Comparison of ENCODE assay signal across 16 mouse cellular contexts in genomic region chr1:52296178-52296577, GRCm38 (mm10).
"Had no signal": no experiment of that assay in that cellular context is flagged by ENCODE, and none has a peak within 500 bp of the region (broad histone marks: within the 10 kb centered on the region; RNA-seq: fewer than 3 reads in every experiment).

No protein-coding gene starts in this region.

- DNase-seq: kidney, adult 8-10 months; kidney, postnatal 25 days; liver; liver, embryonic 13.5 days; liver, postnatal 0 days; lung, postnatal 14 days; retina, postnatal 1 day; thymus, adult 18-20 months; thymus, postnatal 14 days had no signal

- H3K27ac ChIP-seq: limb, embryonic 12.5 days; liver, embryonic 13.5 days; lung, embryonic 15.5 days; macrophage; midbrain, embryonic 15.5 days; neural tube, embryonic 12.5 days; stomach, postnatal 0 days had no signal

- H3K27me3 ChIP-seq: liver, embryonic 13.5 days; lung, embryonic 15.5 days; megakaryocyte, embryonic 14.5 days; midbrain, embryonic 15.5 days; neural tube, embryonic 12.5 days had no signal

- H3K4me1 ChIP-seq: liver, embryonic 13.5 days; lung, embryonic 15.5 days; midbrain, embryonic 15.5 days; neural tube, embryonic 12.5 days had no signal

- H3K36me3 ChIP-seq: limb, embryonic 12.5 days; liver, embryonic 13.5 days; lung, embryonic 15.5 days; midbrain, embryonic 15.5 days; neural tube, embryonic 12.5 days had no signal

- H3K4me3 ChIP-seq: limb, embryonic 12.5 days; liver, embryonic 13.5 days; lung, embryonic 15.5 days; megakaryocyte, embryonic 14.5 days; midbrain, embryonic 15.5 days; neural tube, embryonic 12.5 days had no signal
